In the genomic region with DNA sequence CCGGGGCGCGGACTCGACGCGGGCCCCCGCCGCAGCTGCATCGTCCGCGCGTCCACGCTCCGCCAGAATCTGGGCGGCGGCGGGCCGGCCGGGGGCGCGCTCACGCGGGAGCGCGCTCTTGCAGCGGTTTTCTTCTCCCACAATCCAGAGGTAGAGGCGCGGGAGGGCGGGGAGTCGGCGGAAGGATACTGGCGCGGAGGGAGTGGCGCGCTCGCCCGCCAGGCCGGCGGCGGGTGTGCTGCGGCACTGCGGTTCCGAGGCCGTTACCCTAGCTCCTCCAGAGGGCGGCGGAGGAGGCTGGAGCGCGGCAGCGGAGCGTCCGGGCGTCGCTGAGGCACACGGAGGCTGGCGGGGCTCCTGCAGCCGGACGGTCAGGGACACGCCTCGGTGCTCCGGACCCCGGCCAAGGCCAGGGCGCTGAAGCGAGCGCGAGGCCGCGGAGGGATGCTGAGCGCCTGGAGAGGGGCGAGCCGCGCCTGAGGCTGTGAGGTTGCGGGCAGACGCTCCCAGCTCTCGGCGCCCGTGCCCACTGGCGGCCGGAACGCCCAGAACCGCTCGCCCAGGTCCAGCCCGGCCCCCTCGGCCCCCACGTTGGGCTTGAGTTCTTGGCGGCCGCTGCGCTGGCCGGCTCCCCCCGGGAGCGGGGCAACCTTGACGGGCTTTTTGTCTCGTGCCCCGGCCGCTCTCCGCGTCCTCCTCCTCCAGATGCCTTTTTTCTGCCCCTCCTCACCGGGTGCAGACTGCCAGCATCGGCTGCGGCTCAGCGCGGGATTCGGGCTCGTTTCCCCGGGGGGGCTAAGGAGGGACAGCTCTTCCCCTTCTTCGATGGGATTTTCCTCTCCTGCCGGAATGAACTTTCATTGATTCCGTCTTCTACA, we compare ENCODE assay signal across 8 mouse cellular contexts. TPM values are rescaled to one million over a fixed set of nuclear protein-coding genes. Genes with fewer than 3 reads are reported as not detected.
A peak's percentile ranks its signal among the peaks of the same experiment; 100 is the strongest.
DNase-seq lines count a peak whose midpoint lies in the region; ATAC-seq lines count a peak whose summit lies in the region.

Gene Ccdc88a, plus strand, starts transcription at position 263 of the 878 bp plus-strand sequence.

- H3K4me2 ChIP-seq in hindbrain, embryonic 14.5 days (replicated peaks): peak within 1 kb of the TSS; percentile 89

- peak; percentile 95 for ATAC-seq in hindbrain, embryonic 14.5 days (ENCODE audit: low FRiP score)

- H3K4me3 ChIP-seq in hindbrain, embryonic 14.5 days (replicated peaks; ENCODE audit: low read length): peak within 1 kb of the TSS; percentile 93

- peak within 1 kb of the TSS; percentile 98 for H3K27ac ChIP-seq in hindbrain, embryonic 14.5 days

- peak; percentile 96 for DNase-seq in R1 (ENCODE audit: low read depth, low spot score)
- DNase-seq in cerebellum, postnatal 25 days: peak; percentile 94
- DNase-seq in frontal cortex, postnatal 25 days (ENCODE audit: low spot score in 2 of 2): peak; percentile 97 to 98
- peak; percentile 97 for DNase-seq in hindbrain, embryonic 14.5 days (ENCODE audit: low spot score)
- DNase-seq in layer of hippocampus, postnatal 36 days: peak; percentile 98 to 99
- peak; percentile 95 for DNase-seq in lung, postnatal 36 days
- DNase-seq in retina, postnatal 1 day: peak; percentile 98
- DNase-seq in urinary bladder, adult 18-20 months (ENCODE audit: low spot score in 2 of 2): peak; percentile 91 to 95

- WGBS in hindbrain, embryonic 14.5 days: under 1% methylated on average over 92 of the region's 107 CpGs

- peaks cover 22% of the 10 kb centered on the region; the same call in 1 of the 2 replicates for H3K4me1 ChIP-seq in hindbrain, embryonic 14.5 days (replicated peaks; ENCODE audit: control insufficient read depth, insufficient read depth, low read length)

- H3K9me3 ChIP-seq in hindbrain, embryonic 14.5 days (ENCODE audit: control insufficient read depth, low read length): no peaks in the 10 kb centered on the region

- no peaks in the 10 kb centered on the region for H3K36me3 ChIP-seq in hindbrain, embryonic 14.5 days (replicated peaks; ENCODE audit: control insufficient read depth, insufficient read depth)

- peak within 1 kb of the TSS; percentile 97 for H3K9ac ChIP-seq in hindbrain, embryonic 14.5 days

- H3K27me3 ChIP-seq in hindbrain, embryonic 14.5 days (ENCODE audit: control insufficient read depth, insufficient read depth, low read length): no peaks in the 10 kb centered on the region

RNA-seq across cellular contexts. Expression of gene Ccdc88a, which starts in this region (rescaled TPM):
- 66.8 and 68.2 TPM in 2 replicates for polyA plus RNA-seq in hindbrain, embryonic 14.5 days (2014; fragmentation: Nextera tagmentation; extraction: Ambion mirVana)
- 10 to 100 TPM; 62.9 to 73.6 TPM for total RNA-seq in layer of hippocampus, postnatal 36 days (2021)

Comparison
In these comparisons a context has a peak if more than half of its experiments do, and no peak if none do; other contexts are left out.
1. Peak in every context shown above with its lines: DNase-seq, ATAC-seq, H3K4me3 ChIP-seq and H3K27ac ChIP-seq.